Mouse (Mus musculus) frontal cortex, postnatal 10 days (tissue): ENCODE results near the gene Csrnp1.
A peak's percentile ranks its signal among the peaks of the same experiment; 100 is the strongest.

Source experiments
- DNase-seq, 2 experiments: peaks; one replicate each; pipeline ENCODE4 v3.0.0; 2022; ENCODE audit warnings: low spot score in 2 of 2, mixed read lengths in 1 of 2

Csrnp1 gene

GRCm38 (mm10) chr9:119978151-119978810, 6.2 kb downstream of the Csrnp1 start:
- no peak for DNase-seq

GRCm38 (mm10) chr9:119977557-119978060, 6.8 kb downstream of the Csrnp1 start:
- DNase-seq: no peak

GRCm38 (mm10) chr9:119976704-119977556, 7.5 kb downstream of the Csrnp1 start:
- DNase-seq: no peak

- DNase-seq: no peak
Measured at GRCm38 (mm10) chr9:119975286-119975685, 9.2 kb downstream of the Csrnp1 start.

- no peak for DNase-seq
Measured at GRCm38 (mm10) chr9:119974609-119975008, 9.8 kb downstream of the Csrnp1 start.

GRCm38 (mm10) chr9:119973869-119974520, 10.5 kb downstream of the Csrnp1 start:
- no peak for DNase-seq

- no peak for DNase-seq
Measured at GRCm38 (mm10) chr9:119973281-119973680, 11.2 kb downstream of the Csrnp1 start.

GRCm38 (mm10) chr9:119972582-119972981, 11.9 kb downstream of the Csrnp1 start:
- DNase-seq: no peak

- no peak for DNase-seq
Measured at GRCm38 (mm10) chr9:119972166-119972565, 12.3 kb downstream of the Csrnp1 start.

- peak in 1 of 2 experiments; percentile 60 for DNase-seq
Measured at GRCm38 (mm10) chr9:119970763-119971656, 13.4 kb downstream of the Csrnp1 start.

GRCm38 (mm10) chr9:119970221-119970620, 14.2 kb downstream of the Csrnp1 start:
- peak in 1 of 2 experiments; percentile 37 for DNase-seq

- DNase-seq: no peak
Measured at GRCm38 (mm10) chr9:119969811-119970210, 14.6 kb downstream of the Csrnp1 start.

- DNase-seq: no peak
Measured at GRCm38 (mm10) chr9:119966221-119966910, 18.1 kb downstream of the Csrnp1 start.

GRCm38 (mm10) chr9:119965186-119965585, 19.3 kb downstream of the Csrnp1 start:
- no peak for DNase-seq

- no peak for DNase-seq
Measured at GRCm38 (mm10) chr9:119964206-119964605, 20.3 kb downstream of the Csrnp1 start.

- no peak for DNase-seq
Measured at GRCm38 (mm10) chr9:119962987-119963667, 21.3 kb downstream of the Csrnp1 start.

- no peak for DNase-seq
Measured at GRCm38 (mm10) chr9:119962216-119962615, 22.2 kb downstream of the Csrnp1 start.

GRCm38 (mm10) chr9:119958835-119959234, 25.6 kb downstream of the Csrnp1 start:
- no peak for DNase-seq

- DNase-seq: no peak
Measured at GRCm38 (mm10) chr9:119951388-119951787, 33.1 kb downstream of the Csrnp1 start.

GRCm38 (mm10) chr9:119950434-119950833, 34.0 kb downstream of the Csrnp1 start:
- no peak for DNase-seq
